Mouse (Mus musculus): ENCODE results near the gene 2610528J11Rik. TPM values are rescaled to one million over a fixed set of nuclear protein-coding genes. Genes with fewer than 3 reads are reported as not detected.

The 2610528J11Rik gene
- polyA plus RNA-seq, 1 experiment from 2014 or later = 15.5 TPM

- ATAC-seq (ENCODE audit: low FRiP score, low TSS enrichment) = no peak
- Histone ChIP-seq H3K9me3 (ENCODE audit: control insufficient read depth, low read length) (no peaks in the 10 kb centered on the region), H3K4me1 (ENCODE audit: control insufficient read depth, insufficient read depth, low read length) (no peaks in the 10 kb centered on the region), H3K27ac (ENCODE audit: low read depth, low read length) (no peak overlapping the region), H3K4me3 (ENCODE audit: low read length) (no peak overlapping the region), H3K9ac (ENCODE audit: low read depth, low read length) (no peak overlapping the region), H3K4me2 (replicated peaks; ENCODE audit: low read depth, low read length) (no peak overlapping the region), H3K36me3 (ENCODE audit: control insufficient read depth, insufficient read depth, low read length) (no peaks in the 10 kb centered on the region), H3K27me3 (ENCODE audit: control insufficient read depth, insufficient read depth, low read length) (no peaks in the 10 kb centered on the region)
- 22% methylated on average over 20 of the region's 20 CpGs for WGBS
Observed at GRCm38 (mm10) chr4:118516699-118517496, 9.9 kb upstream of the 2610528J11Rik start.

DNA sequence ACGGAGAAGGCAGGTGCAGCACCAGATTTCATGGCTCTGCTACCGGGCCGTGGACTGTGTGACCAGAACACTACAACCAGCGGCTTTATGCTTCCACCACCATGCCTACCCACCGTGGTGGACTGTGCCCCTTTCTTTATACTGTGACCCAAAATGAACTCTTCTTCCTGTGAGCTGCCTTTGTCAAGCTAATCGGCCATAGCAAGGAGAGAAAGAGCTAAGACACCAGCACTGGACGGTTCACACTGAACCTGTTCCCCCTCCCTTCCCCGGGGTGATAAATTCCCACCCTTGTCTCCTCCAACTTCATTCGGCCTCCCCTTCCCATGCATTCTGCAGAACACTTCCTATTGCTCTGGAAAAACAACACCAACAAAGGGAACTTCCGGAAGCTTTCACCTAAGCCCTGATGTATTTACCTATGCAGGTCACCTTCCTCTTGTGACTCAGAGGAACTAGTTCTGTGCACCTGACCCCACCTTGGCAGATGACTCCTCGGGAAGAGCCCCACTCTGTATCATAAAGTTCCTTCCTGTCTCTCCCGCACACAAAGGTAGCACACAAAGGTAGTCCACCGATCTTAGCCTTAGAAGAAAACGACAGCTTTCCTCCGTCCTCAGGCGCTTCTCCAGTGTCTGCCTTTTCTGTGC lies 9.2 kb upstream of the 2610528J11Rik start:
- no peak for ATAC-seq (ENCODE audit: low FRiP score, low TSS enrichment)
- Histone ChIP-seq H3K4me2 (replicated peaks; ENCODE audit: low read depth, low read length) (no peak overlapping the region), H3K36me3 (ENCODE audit: control insufficient read depth, insufficient read depth, low read length) (no peaks in the 10 kb centered on the region), H3K4me3 (ENCODE audit: low read length) (no peak overlapping the region), H3K27me3 (ENCODE audit: control insufficient read depth, insufficient read depth, low read length) (no peaks in the 10 kb centered on the region), H3K27ac (ENCODE audit: low read depth, low read length) (no peak overlapping the region), H3K9ac (ENCODE audit: low read depth, low read length) (no peak overlapping the region), H3K4me1 (ENCODE audit: control insufficient read depth, insufficient read depth, low read length) (no peaks in the 10 kb centered on the region), H3K9me3 (ENCODE audit: control insufficient read depth, low read length) (no peaks in the 10 kb centered on the region)
- WGBS = 36% methylated on average over 16 of the region's 16 CpGs

- Histone ChIP-seq H3K4me2 (replicated peaks; ENCODE audit: low read depth, low read length) (no peak overlapping the region), H3K27me3 (ENCODE audit: control insufficient read depth, insufficient read depth, low read length) (no peaks in the 10 kb centered on the region), H3K27ac (ENCODE audit: low read depth, low read length) (no peak overlapping the region), H3K9ac (ENCODE audit: low read depth, low read length) (no peak overlapping the region), H3K9me3 (ENCODE audit: control insufficient read depth, low read length) (no peaks in the 10 kb centered on the region), H3K4me1 (ENCODE audit: control insufficient read depth, insufficient read depth, low read length) (no peaks in the 10 kb centered on the region), H3K4me3 (ENCODE audit: low read length) (no peak overlapping the region), H3K36me3 (ENCODE audit: control insufficient read depth, insufficient read depth, low read length) (no peaks in the 10 kb centered on the region)
- WGBS = 78% methylated on average over 5 of the region's 5 CpGs
- no peak for ATAC-seq (ENCODE audit: low FRiP score, low TSS enrichment)
Observed at GRCm38 (mm10) chr4:118518208-118518607, 8.6 kb upstream of the 2610528J11Rik start.

- no peak for ATAC-seq (ENCODE audit: low FRiP score, low TSS enrichment)
- Histone ChIP-seq H3K4me2 (replicated peaks; ENCODE audit: low read depth, low read length) (no peak overlapping the region), H3K36me3 (ENCODE audit: control insufficient read depth, insufficient read depth, low read length) (no peaks in the 10 kb centered on the region), H3K9ac (ENCODE audit: low read depth, low read length) (no peak overlapping the region), H3K9me3 (ENCODE audit: control insufficient read depth, low read length) (no peaks in the 10 kb centered on the region), H3K4me3 (ENCODE audit: low read length) (no peak overlapping the region), H3K27me3 (ENCODE audit: control insufficient read depth, insufficient read depth, low read length) (no peaks in the 10 kb centered on the region), H3K4me1 (ENCODE audit: control insufficient read depth, insufficient read depth, low read length) (no peaks in the 10 kb centered on the region), H3K27ac (ENCODE audit: low read depth, low read length) (no peak overlapping the region)
- 85% methylated on average over 7 of the region's 7 CpGs for WGBS
Observed at GRCm38 (mm10) chr4:118522248-118522647, 4.6 kb upstream of the 2610528J11Rik start.

- Histone ChIP-seq H3K27ac (ENCODE audit: low read depth, low read length) (no peak overlapping the region), H3K36me3 (ENCODE audit: control insufficient read depth, insufficient read depth, low read length) (no peaks in the 10 kb centered on the region), H3K4me1 (ENCODE audit: control insufficient read depth, insufficient read depth, low read length) (no peaks in the 10 kb centered on the region), H3K27me3 (ENCODE audit: control insufficient read depth, insufficient read depth, low read length) (no peaks in the 10 kb centered on the region), H3K4me2 (replicated peaks; ENCODE audit: low read depth, low read length) (no peak overlapping the region), H3K9me3 (ENCODE audit: control insufficient read depth, low read length) (no peaks in the 10 kb centered on the region), H3K4me3 (ENCODE audit: low read length) (no peak overlapping the region), H3K9ac (ENCODE audit: low read depth, low read length) (no peak overlapping the region)
- ATAC-seq (ENCODE audit: low FRiP score, low TSS enrichment) = no peak
- WGBS = 77% methylated on average over 7 of the region's 7 CpGs
Observed at GRCm38 (mm10) chr4:118523976-118524375, 2.8 kb upstream of the 2610528J11Rik start.

- H3K4me2 ChIP-seq (replicated peaks; ENCODE audit: low read depth, low read length) = no peak overlapping the region
Observed at GRCm38 (mm10) chr4:118525779-118526178, 1.0 kb upstream of the 2610528J11Rik start.

GRCm38 (mm10) chr4:118527335-118527681 lies 509 bp downstream of the 2610528J11Rik start:
- peak overlapping the region; percentile 25 for H3K4me2 ChIP-seq (replicated peaks; ENCODE audit: low read depth, low read length)
- WGBS = 44% methylated on average over 5 of the region's 5 CpGs
- H3K9ac ChIP-seq (ENCODE audit: low read depth, low read length) = no peak overlapping the region
- peak overlapping the region; percentile 62; the same call in 1 of the 2 replicates for H3K27ac ChIP-seq (ENCODE audit: low read depth, low read length)
- no peak for ATAC-seq (ENCODE audit: low FRiP score, low TSS enrichment)
- H3K36me3 ChIP-seq (ENCODE audit: control insufficient read depth, insufficient read depth, low read length) = no peaks in the 10 kb centered on the region
- no peaks in the 10 kb centered on the region for H3K9me3 ChIP-seq (ENCODE audit: control insufficient read depth, low read length)
- H3K27me3 ChIP-seq (ENCODE audit: control insufficient read depth, insufficient read depth, low read length) = no peaks in the 10 kb centered on the region
- H3K4me1 ChIP-seq (ENCODE audit: control insufficient read depth, insufficient read depth, low read length) = no peaks in the 10 kb centered on the region; the same call in 1 of the 2 replicates
- H3K4me3 ChIP-seq (ENCODE audit: low read length) = peak overlapping the region; percentile 17; the same call in 1 of the 2 replicates

More at GRCm38 (mm10) chr4:118525779-118526178, 1.0 kb upstream of the 2610528J11Rik start:
- H3K27me3 ChIP-seq (ENCODE audit: control insufficient read depth, insufficient read depth, low read length) = no peaks in the 10 kb centered on the region
- H3K9ac ChIP-seq (ENCODE audit: low read depth, low read length) = no peak overlapping the region
- H3K9me3 ChIP-seq (ENCODE audit: control insufficient read depth, low read length) = no peaks in the 10 kb centered on the region
- H3K4me1 ChIP-seq (ENCODE audit: control insufficient read depth, insufficient read depth, low read length) = no peaks in the 10 kb centered on the region
- H3K27ac ChIP-seq (ENCODE audit: low read depth, low read length) = no peak overlapping the region
- no peak overlapping the region for H3K4me3 ChIP-seq (ENCODE audit: low read length)
- no peaks in the 10 kb centered on the region for H3K36me3 ChIP-seq (ENCODE audit: control insufficient read depth, insufficient read depth, low read length)
- ATAC-seq (ENCODE audit: low FRiP score, low TSS enrichment) = no peak
- WGBS = 77% methylated on average over 3 of the region's 3 CpGs

- H3K4me2 ChIP-seq (replicated peaks; ENCODE audit: low read depth, low read length) = peak overlapping the region; percentile 25; the same call in 1 of the 2 replicates
- H3K9me3 ChIP-seq (ENCODE audit: control insufficient read depth, low read length) = no peaks in the 10 kb centered on the region
- peaks cover 4% of the 10 kb centered on the region for H3K4me1 ChIP-seq (ENCODE audit: control insufficient read depth, insufficient read depth, low read length)
- no peak overlapping the region for H3K9ac ChIP-seq (ENCODE audit: low read depth, low read length)
- H3K27ac ChIP-seq (ENCODE audit: low read depth, low read length) = no peak overlapping the region
- H3K36me3 ChIP-seq (ENCODE audit: control insufficient read depth, insufficient read depth, low read length) = no peaks in the 10 kb centered on the region
- no peak for ATAC-seq (ENCODE audit: low FRiP score, low TSS enrichment)
- no peaks in the 10 kb centered on the region for H3K27me3 ChIP-seq (ENCODE audit: control insufficient read depth, insufficient read depth, low read length)
- H3K4me3 ChIP-seq (ENCODE audit: low read length) = no peak overlapping the region; the same call in 1 of the 2 replicates
- 82% methylated on average over 6 of the region's 6 CpGs for WGBS
Observed at GRCm38 (mm10) chr4:118527720-118528119, 921 bp downstream of the 2610528J11Rik start.

DNA sequence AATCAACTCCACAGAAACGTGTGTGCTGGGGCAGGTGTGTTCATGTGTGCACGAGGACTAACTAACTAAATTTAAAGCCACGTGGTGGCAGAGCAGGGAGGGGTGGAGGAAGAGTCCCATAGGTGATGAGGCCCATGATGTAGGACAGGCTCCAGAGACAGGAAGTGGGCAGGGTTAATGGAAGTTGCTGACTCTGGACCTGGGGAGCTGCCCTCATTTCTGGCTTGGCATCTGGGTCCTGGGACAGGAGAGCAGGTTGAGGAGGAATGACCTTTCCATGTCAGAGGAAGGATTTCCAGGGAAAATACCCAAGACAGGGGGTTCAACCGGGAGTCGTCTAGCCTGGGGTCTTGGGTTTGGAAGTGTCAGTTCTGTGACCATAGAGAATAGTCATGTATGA lies 5.9 kb downstream of the 2610528J11Rik start:
- Histone ChIP-seq H3K4me1 (ENCODE audit: control insufficient read depth, insufficient read depth, low read length) (peaks cover 8% of the 10 kb centered on the region), H3K4me3 (ENCODE audit: low read length) (no peak overlapping the region), H3K9ac (ENCODE audit: low read depth, low read length) (no peak overlapping the region), H3K4me2 (replicated peaks; ENCODE audit: low read depth, low read length) (no peak overlapping the region), H3K27me3 (ENCODE audit: control insufficient read depth, insufficient read depth, low read length) (no peaks in the 10 kb centered on the region), H3K27ac (ENCODE audit: low read depth, low read length) (no peak overlapping the region; the same call in 1 of the 2 replicates), H3K9me3 (ENCODE audit: control insufficient read depth, low read length) (no peaks in the 10 kb centered on the region), H3K36me3 (ENCODE audit: control insufficient read depth, insufficient read depth, low read length) (no peaks in the 10 kb centered on the region)
- ATAC-seq (ENCODE audit: low FRiP score, low TSS enrichment) = no peak
- 66% methylated on average over 5 of the region's 5 CpGs for WGBS
